Mouse (Mus musculus): ENCODE data around the gene Mrpl37.

DNA sequence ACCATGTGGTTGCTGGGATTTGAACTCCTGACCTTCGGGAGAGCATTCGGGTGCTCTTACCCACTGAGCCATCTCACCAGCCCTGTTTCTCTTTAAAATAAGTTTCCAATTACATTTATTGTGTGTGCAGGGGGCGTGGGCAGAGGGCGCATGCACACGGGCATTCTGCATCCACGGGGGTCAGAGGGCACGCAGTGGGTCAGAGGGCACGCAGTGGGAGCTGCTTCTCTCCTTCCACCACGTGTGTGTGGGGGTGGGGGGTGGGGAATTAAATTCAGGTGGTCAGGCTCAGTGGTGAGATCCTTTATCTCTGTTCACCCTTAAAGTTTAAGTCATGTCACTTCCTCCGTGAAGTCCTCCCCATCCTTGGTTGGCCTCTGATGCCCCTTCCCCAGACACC, 31.7 kb upstream of the Mrpl37 start:
- TF ChIP-seq SIN3A (IDR thresholded peaks at IDR 0.05; ENCODE audit: low read length) (no peak), CTCF (conservative IDR thresholded peaks at IDR 0.05 in 1 of 2, IDR thresholded peaks at IDR 0.05 in 1 of 2; ENCODE audit: low read depth in 2 of 2, low read length in 2 of 2) (no peak)

All from CH12.LX (cell line).